Mouse (Mus musculus) thymus, postnatal 10 days (tissue): ENCODE results near the gene Gm17606.

Experiments used
- DNase-seq, 2 experiments: peaks; one replicate each; pipeline ENCODE4 v3.0.0; 2021; ENCODE audit warnings: low spot score in 2 of 2

Gene Gm17606

GRCm38 (mm10) chr14:54660009-54660408, 19.3 kb downstream of the Gm17606 start:
- peak in 1 of 2 experiments; percentile 52 for DNase-seq

- DNase-seq = no peak
These were observed 23.9 kb downstream of the Gm17606 start for GRCm38 (mm10) chr14:54664477-54665222.

GRCm38 (mm10) chr14:54669381-54669780, 28.6 kb downstream of the Gm17606 start:
- peak in 1 of 2 experiments; percentile 59 for DNase-seq

GRCm38 (mm10) chr14:54674317-54674716, 33.6 kb downstream of the Gm17606 start:
- no peak for DNase-seq

GRCm38 (mm10) chr14:54676290-54676689, 35.5 kb downstream of the Gm17606 start:
- DNase-seq = no peak

- DNase-seq = no peak
These were observed 38.0 kb downstream of the Gm17606 start for GRCm38 (mm10) chr14:54678657-54679304.

GRCm38 (mm10) chr14:54682396-54682795, 41.6 kb downstream of the Gm17606 start:
- DNase-seq = no peak

- DNase-seq = no peak
These were observed 44.7 kb downstream of the Gm17606 start for GRCm38 (mm10) chr14:54685471-54685870.

- peak; percentile 73 to 78 for DNase-seq
These were observed 45.3 kb downstream of the Gm17606 start, which contains the start of gene 1700123O20Rik for GRCm38 (mm10) chr14:54686063-54686521. Gene 1700123O20Rik (plus strand): TSS chr14:54686216.

- DNase-seq = peak; percentile 100
These were observed 45.9 kb downstream of the Gm17606 start, which contains the start of gene Acin1 for GRCm38 (mm10) chr14:54686522-54687143. Gene Acin1 (minus strand): TSS chr14:54686931.

GRCm38 (mm10) chr14:54687251-54687650, 46.5 kb downstream of the Gm17606 start:
- no peak for DNase-seq

- DNase-seq = no peak
These were observed 54.3 kb downstream of the Gm17606 start for GRCm38 (mm10) chr14:54695042-54695441.

- DNase-seq = no peak
These were observed 56.0 kb downstream of the Gm17606 start for GRCm38 (mm10) chr14:54696752-54697151.
